Mouse (Mus musculus): ENCODE data around the gene Fbxl2. TPM values are rescaled to one million over a fixed set of nuclear protein-coding genes. Genes with fewer than 3 reads are reported as not detected.
"Not testable (repeated sequence)": the region's sequence is repeated elsewhere in the genome, so short reads cannot be mapped to it uniquely, and the experiment has no call there.

Fbxl2 gene
- 2.6 and 3.0 TPM in 2 replicates for polyA plus RNA-seq (2012; rRNA removed)

DNA sequence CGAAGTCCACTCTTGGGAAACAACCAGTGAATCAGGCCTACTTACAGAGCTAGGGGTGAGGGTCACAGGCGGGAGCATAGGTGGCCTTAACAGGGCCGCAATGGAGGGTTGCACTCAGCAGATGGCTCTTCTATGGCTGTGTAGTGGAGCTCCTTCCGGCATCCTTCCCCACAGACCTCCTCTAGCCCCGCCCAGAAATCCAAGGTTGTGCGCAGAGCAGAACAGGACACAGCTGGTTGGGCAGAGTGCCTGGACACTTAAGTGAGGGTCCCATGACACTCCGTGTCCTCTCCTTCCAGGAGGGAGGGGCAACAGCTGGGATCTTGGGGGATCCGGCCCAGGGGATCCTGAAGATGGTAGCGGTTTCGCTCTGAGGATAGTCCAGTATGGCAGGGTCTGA is at the start of gene Fbxl2:
TSS of gene Fbxl2 (minus strand) at position 164 of the 400 bp plus-strand sequence.
- Histone ChIP-seq H3K4me3 (ENCODE audit: extremely low read depth, insufficient read depth, insufficient read length) (no peak within 1 kb of the TSS), H3K36me3 (ENCODE audit: control insufficient read depth, insufficient read depth, low read length) (no peaks in the 10 kb centered on the region), H3K27me3 (ENCODE audit: control insufficient read depth, insufficient read depth, low read length) (no peaks in the 10 kb centered on the region), H3K4me1 (ENCODE audit: control insufficient read depth, insufficient read depth, insufficient read length) (no peaks in the 10 kb centered on the region), H3K27ac (ENCODE audit: insufficient read depth, low read length) (no peak within 1 kb of the TSS)
- DNase-seq (ENCODE audit: low read depth in 1 of 2, low spot score in 2 of 2), result no peak
- 90% methylated on average over 10 of the region's 10 CpGs for WGBS
- TF ChIP-seq POLR2A (IDR thresholded peaks at IDR 0.05; ENCODE audit: low read depth, low read length), result no peak
- TF ChIP-seq CTCF (IDR thresholded peaks at IDR 0.05; ENCODE audit: extremely low read depth, insufficient read depth, insufficient read length, insufficient replicate concordance), result no peak

DNA sequence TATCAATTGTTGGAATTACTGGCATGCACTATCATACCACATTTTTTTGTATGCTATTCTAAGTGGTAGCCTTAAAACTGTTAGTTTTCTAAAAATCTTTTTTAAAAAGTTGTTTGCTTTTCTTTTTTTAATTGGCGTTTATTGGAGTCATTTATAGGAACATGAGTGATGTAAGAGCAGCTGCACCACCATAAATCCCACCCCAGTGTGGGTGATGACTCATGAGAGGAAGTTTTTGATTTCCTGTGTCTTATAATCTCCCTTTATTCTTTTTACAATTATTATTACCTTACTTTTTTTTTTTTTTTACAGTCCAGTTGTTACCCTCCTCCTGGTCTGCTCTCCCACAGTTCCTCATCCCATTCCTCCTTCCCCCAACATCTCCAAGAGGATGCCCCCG is 48.9 kb upstream of the Fbxl2 start:
- 63% methylated on average over 2 of the region's 2 CpGs for WGBS
- Histone ChIP-seq H3K4me1 (ENCODE audit: control insufficient read depth, insufficient read depth, insufficient read length) (no peaks in the 10 kb centered on the region), H3K27ac (ENCODE audit: insufficient read depth, low read length) (no peak overlapping the region), H3K36me3 (ENCODE audit: control insufficient read depth, insufficient read depth, low read length) (no peaks in the 10 kb centered on the region), H3K27me3 (ENCODE audit: control insufficient read depth, insufficient read depth, low read length) (no peaks in the 10 kb centered on the region), H3K4me3 (ENCODE audit: extremely low read depth, insufficient read depth, insufficient read length) (no peak overlapping the region)
- DNase-seq (ENCODE audit: low read depth in 1 of 2, low spot score in 2 of 2), result no peak
- TF ChIP-seq CTCF (IDR thresholded peaks at IDR 0.05; ENCODE audit: extremely low read depth, insufficient read depth, insufficient read length, insufficient replicate concordance) (no peak), POLR2A (IDR thresholded peaks at IDR 0.05; ENCODE audit: low read depth, low read length) (no peak)

DNA sequence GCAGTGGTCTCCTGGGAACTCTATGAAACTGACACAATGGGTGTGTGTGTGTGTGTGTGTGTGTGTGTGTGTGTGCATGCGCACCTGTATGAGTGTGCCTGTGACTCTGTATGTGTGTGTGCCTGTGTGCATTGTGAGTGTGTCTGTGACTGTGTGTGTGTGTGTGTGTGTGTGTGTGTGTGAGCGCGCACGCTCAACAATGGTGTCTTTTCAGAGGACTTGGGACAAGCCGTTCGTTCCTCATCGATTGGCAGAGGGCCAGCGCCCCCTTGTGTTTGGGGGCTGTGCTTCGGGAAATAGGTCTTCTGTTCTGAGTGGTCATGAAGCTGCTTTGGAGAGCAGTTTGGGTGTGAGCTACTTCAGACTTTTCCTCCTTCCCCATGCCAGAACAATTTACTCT is 46.2 kb upstream of the Fbxl2 start:
- WGBS, result 20% methylated on average over 9 of the region's 9 CpGs
- H3K36me3 ChIP-seq (ENCODE audit: control insufficient read depth, insufficient read depth, low read length); DNase-seq (ENCODE audit: low read depth in 1 of 2, low spot score in 2 of 2); H3K27me3 ChIP-seq (ENCODE audit: control insufficient read depth, insufficient read depth, low read length); H3K27ac ChIP-seq (ENCODE audit: insufficient read depth, low read length); H3K4me3 ChIP-seq (ENCODE audit: extremely low read depth, insufficient read depth, insufficient read length); H3K4me1 ChIP-seq (ENCODE audit: control insufficient read depth, insufficient read depth, insufficient read length): not testable (repeated sequence)

DNA sequence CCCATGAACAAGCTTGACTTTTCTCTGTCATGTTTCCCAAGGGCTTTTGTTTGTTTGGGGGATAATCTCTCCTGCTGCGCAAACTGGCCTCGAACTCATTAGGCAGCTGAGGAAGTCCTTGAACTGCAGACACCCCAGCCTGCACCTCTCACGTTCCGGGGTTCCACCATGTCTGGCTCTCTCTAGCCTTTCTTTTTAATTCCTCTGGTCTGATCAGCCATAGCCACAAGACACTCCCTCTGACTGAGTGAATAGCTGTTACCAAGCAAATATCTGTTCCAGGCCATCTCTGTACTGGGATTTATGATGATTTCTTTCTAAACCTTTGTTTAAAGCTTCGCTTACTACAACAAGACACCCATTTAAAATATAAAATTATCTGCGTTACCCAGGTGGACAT is 42.9 kb upstream of the Fbxl2 start:
- not testable (repeated sequence) for H3K36me3 ChIP-seq (ENCODE audit: control insufficient read depth, insufficient read depth, low read length); H3K27ac ChIP-seq (ENCODE audit: insufficient read depth, low read length); DNase-seq (ENCODE audit: low read depth in 1 of 2, low spot score in 2 of 2); H3K27me3 ChIP-seq (ENCODE audit: control insufficient read depth, insufficient read depth, low read length); H3K4me3 ChIP-seq (ENCODE audit: extremely low read depth, insufficient read depth, insufficient read length); H3K4me1 ChIP-seq (ENCODE audit: control insufficient read depth, insufficient read depth, insufficient read length)
- 92% methylated on average over 6 of the region's 6 CpGs for WGBS

DNA sequence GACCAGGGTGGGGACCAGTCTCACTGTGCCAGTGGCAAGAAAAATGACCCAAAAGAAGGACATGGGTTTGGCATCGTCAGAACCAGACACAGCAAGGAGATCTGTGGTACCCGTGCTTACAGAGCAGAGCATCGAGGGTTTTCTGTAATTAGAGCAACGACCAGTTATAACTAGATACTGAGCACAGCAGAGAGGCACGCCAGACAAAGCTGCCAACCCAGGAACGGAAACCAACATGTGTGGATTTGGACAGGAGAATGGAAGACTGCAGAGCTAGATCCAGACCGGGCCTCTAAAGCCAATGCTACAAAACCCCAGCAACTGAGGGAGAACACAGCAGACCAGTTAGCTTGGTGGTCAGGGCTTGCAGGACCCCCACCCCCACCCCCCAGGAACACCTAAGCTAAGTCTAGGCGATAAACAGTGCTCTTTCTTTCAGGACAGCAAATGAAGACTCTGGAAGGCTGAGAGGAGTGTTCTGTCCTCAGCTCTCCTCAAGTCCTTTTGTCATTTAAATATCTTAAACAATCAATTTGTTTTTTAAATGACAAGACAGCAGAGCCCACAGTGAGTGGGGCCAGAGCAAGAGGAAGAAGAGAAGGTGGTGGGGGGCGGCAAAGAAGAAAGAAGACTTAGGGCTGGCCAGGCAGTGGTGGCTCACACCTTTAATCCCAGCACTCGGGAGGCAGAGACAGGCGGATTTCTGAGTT is 41.3 kb upstream of the Fbxl2 start:
- no peak for TF ChIP-seq CTCF (IDR thresholded peaks at IDR 0.05; ENCODE audit: extremely low read depth, insufficient read depth, insufficient read length, insufficient replicate concordance)
- no peak for TF ChIP-seq POLR2A (IDR thresholded peaks at IDR 0.05; ENCODE audit: low read depth, low read length)
- no peaks in the 10 kb centered on the region for H3K36me3 ChIP-seq (ENCODE audit: control insufficient read depth, insufficient read depth, low read length)
- no peaks in the 10 kb centered on the region for H3K4me1 ChIP-seq (ENCODE audit: control insufficient read depth, insufficient read depth, insufficient read length)
- 83% methylated on average over 11 of the region's 11 CpGs for WGBS
- no peak overlapping the region for H3K4me3 ChIP-seq (ENCODE audit: extremely low read depth, insufficient read depth, insufficient read length)
- no peak for DNase-seq (ENCODE audit: low read depth in 1 of 2, low spot score in 2 of 2)
- H3K27ac ChIP-seq (ENCODE audit: insufficient read depth, low read length), result no peak overlapping the region
- H3K27me3 ChIP-seq (ENCODE audit: control insufficient read depth, insufficient read depth, low read length), result no peaks in the 10 kb centered on the region

DNA sequence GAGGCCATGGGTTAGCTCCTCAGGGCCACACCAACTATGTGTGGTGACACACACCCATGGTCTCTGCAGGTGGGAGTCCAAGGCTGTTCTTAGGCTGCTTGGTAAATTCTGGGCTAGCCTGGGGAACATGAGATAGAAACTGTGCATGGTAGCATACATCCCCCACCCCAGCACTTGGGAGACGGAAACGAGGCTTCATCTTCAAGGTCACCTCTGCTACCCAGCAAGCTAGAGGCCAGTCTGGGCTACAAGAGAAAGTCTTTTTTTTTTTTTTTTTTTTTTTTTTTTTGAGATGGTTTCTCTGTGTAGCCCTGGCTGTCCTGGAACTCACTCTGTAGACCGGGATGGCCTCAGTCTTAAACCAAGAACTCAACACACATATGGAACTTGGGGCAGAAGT is 40.4 kb upstream of the Fbxl2 start:
- H3K4me1 ChIP-seq (ENCODE audit: control insufficient read depth, insufficient read depth, insufficient read length), result no peaks in the 10 kb centered on the region
- no peaks in the 10 kb centered on the region for H3K27me3 ChIP-seq (ENCODE audit: control insufficient read depth, insufficient read depth, low read length)
- no peak for TF ChIP-seq POLR2A (IDR thresholded peaks at IDR 0.05; ENCODE audit: low read depth, low read length)
- TF ChIP-seq CTCF (IDR thresholded peaks at IDR 0.05; ENCODE audit: extremely low read depth, insufficient read depth, insufficient read length, insufficient replicate concordance), result no peak
- H3K4me3 ChIP-seq (ENCODE audit: extremely low read depth, insufficient read depth, insufficient read length), result no peak overlapping the region
- WGBS, result 83% methylated on average over 3 of the region's 3 CpGs
- no peak for DNase-seq (ENCODE audit: low read depth in 1 of 2, low spot score in 2 of 2)
- no peak overlapping the region for H3K27ac ChIP-seq (ENCODE audit: insufficient read depth, low read length)
- H3K36me3 ChIP-seq (ENCODE audit: control insufficient read depth, insufficient read depth, low read length), result no peaks in the 10 kb centered on the region

DNA sequence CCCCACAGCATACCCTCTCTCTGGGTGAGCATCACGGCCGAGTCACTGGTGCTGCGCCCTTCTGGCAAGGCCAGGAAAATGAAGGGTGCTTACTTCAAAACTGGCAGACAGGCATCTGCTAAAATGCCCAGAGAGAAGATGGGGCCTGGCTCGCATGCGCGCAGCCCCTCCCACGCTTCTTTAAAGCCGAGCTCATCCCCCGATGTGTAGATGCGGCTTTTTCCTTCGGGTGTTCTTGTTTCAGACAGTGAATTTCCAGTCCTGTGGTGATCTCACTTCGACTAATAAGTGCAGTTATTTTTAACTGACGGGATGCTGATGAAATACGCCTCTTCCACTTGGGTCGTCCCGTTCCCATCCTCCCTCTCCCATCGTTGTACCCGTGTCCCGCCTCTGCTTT is 27.7 kb upstream of the Fbxl2 start:
- TF ChIP-seq POLR2A (IDR thresholded peaks at IDR 0.05; ENCODE audit: low read depth, low read length) (no peak), CTCF (IDR thresholded peaks at IDR 0.05; ENCODE audit: extremely low read depth, insufficient read depth, insufficient read length, insufficient replicate concordance) (no peak)
- H3K27ac ChIP-seq (ENCODE audit: insufficient read depth, low read length), result no peak overlapping the region
- 87% methylated on average over 19 of the region's 19 CpGs for WGBS

More for the DNA sequence above, 27.7 kb upstream of the Fbxl2 start:
- no peak for DNase-seq (ENCODE audit: low read depth in 1 of 2, low spot score in 2 of 2)
- H3K27me3 ChIP-seq (ENCODE audit: control insufficient read depth, insufficient read depth, low read length), result no peaks in the 10 kb centered on the region
- no peaks in the 10 kb centered on the region for H3K36me3 ChIP-seq (ENCODE audit: control insufficient read depth, insufficient read depth, low read length)
- no peaks in the 10 kb centered on the region for H3K4me1 ChIP-seq (ENCODE audit: control insufficient read depth, insufficient read depth, insufficient read length)
- no peak overlapping the region for H3K4me3 ChIP-seq (ENCODE audit: extremely low read depth, insufficient read depth, insufficient read length)
